Mouse (Mus musculus) ES-Bruce4 (cell line): Measurements from ENCODE around the gene Kcnj6.
A peak's percentile ranks its signal among the peaks of the same experiment; 100 is the strongest.

Source experiments
- CTCF ChIP-seq: IDR thresholded peaks from one replicate; pipeline ENCODE4 v1.8.1; 2011; ENCODE audit warnings: low read depth, low read length
- EP300 ChIP-seq: IDR thresholded peaks from 2 replicates; pipeline ENCODE4 v1.6.1; 2011; ENCODE audit warnings: low read depth, low read length; ENCODE audit not compliant: insufficient read depth
- POLR2A ChIP-seq: IDR thresholded peaks from one replicate; pipeline ENCODE4 v1.8.1; 2011; ENCODE audit warnings: low read length; ENCODE audit not compliant: insufficient read depth

- TF ChIP-seq POLR2A = no peak
- TF ChIP-seq CTCF = peak; percentile 64
- TF ChIP-seq EP300 = no peak
Observed at GRCm38 (mm10) chr16:94743853-94744501, 253.5 kb downstream of the Kcnj6 start.
